Mouse (Mus musculus) midbrain, embryonic 11.5 days (tissue): ENCODE measurements at regions not wholly inside any gene's neighbourhood (a gene's known extent, or its start where the extent isn't known, plus 50 kb on each side); places are given as distances from the start of the nearest gene placed in this dataset.

Experiments
- ATAC-seq: fragments of 200-750 bp; cut with Nextera tagmentation; 2 replicates; pipeline ENCODE4 v1.8.0; 2017; ENCODE audit warnings: moderate TSS enrichment, moderate library complexity; ENCODE audit not compliant: low FRiP score
- DNase-seq: peaks from one replicate; pipeline ENCODE4 v3.0.0; 2015; ENCODE audit warnings: low spot score; ENCODE audit errors: missing footprints
- H3K27ac ChIP-seq: fragments of 300-500 bp; sonication (generic); 2 replicates; pipeline ENCODE4 v1.5.1; 2014; ENCODE audit warnings: low read depth, low read length
- H3K27me3 ChIP-seq: fragments of 300-500 bp; sonication (generic); 2 replicates; pipeline ENCODE4 v1.6.1; 2014; ENCODE audit warnings: mild to moderate bottlenecking, low read length, moderate library complexity, mixed read lengths; ENCODE audit not compliant: control insufficient read depth, insufficient read depth
- H3K36me3 ChIP-seq: fragments of 300-500 bp; sonication (generic); 2 replicates; pipeline ENCODE4 v1.6.1; 2014; ENCODE audit warnings: mild to moderate bottlenecking, low read length, moderate library complexity, mixed read lengths; ENCODE audit not compliant: control insufficient read depth, insufficient read depth
- H3K4me1 ChIP-seq: fragments of 300-500 bp; sonication (generic); 2 replicates; pipeline ENCODE4 v1.6.1; 2014; ENCODE audit warnings: low read length; ENCODE audit not compliant: control insufficient read depth, insufficient read depth
- H3K4me2 ChIP-seq: fragments of 300-500 bp; sonication (generic); 2 replicates; pipeline ENCODE4 v1.6.1; 2014; ENCODE audit warnings: mild to moderate bottlenecking, moderate library complexity
- H3K4me3 ChIP-seq: fragments of 300-500 bp; sonication (generic); 2 replicates; pipeline ENCODE4 v1.5.1; 2014; ENCODE audit warnings: low read depth, low read length
- H3K9ac ChIP-seq: fragments of 300-500 bp; sonication (generic); 2 replicates; pipeline ENCODE4 v1.6.1; 2014; ENCODE audit warnings: low read length
- H3K9me3 ChIP-seq: fragments of 300-500 bp; sonication (generic); 2 replicates; pipeline ENCODE4 v1.6.1; 2016; ENCODE audit warnings: low read length; ENCODE audit not compliant: control insufficient read depth
- WGBS: fragments of 180-500 bp; shearing (Covaris S2); extraction: QIAGEN DNeasy Blood & Tissue Kit; methylation state at CpG from one replicate; pipeline ENCODE4 v1.1.7; 2014; 5-methylcytosine and 5-hydroxymethylcytosine counted together

DNA sequence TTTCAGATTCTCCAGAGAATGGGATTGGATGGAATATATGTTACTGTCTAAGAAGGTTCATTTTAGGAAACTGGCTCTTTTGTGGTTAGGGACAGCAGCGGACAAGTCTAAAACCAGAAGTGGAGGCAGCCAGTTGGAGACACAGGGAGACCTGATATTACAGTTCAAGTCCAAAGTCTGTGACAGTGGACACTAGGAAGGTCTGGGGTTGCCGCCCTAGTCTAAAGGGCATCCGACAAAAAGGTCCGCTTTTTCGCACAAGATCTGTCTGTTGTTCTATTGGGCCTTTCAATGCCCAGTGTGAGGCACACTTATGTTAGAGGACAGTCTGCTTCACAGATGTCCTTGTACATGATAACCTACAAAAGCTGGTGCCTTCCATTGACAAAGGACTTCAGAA, 152.9 kb upstream of the Mpped2 start:
- H3K4me1 ChIP-seq, result no peaks in the 10 kb centered on the region
- WGBS, result 97% methylated on average over 5 of the region's 5 CpGs
- H3K4me2 ChIP-seq, result no peak overlapping the region
- no peak overlapping the region for H3K27ac ChIP-seq
- DNase-seq (no peak), ATAC-seq (no peak)
- H3K4me3 ChIP-seq, result no peak overlapping the region
- no peaks in the 10 kb centered on the region for H3K9me3 ChIP-seq
- no peak overlapping the region for H3K9ac ChIP-seq
- H3K36me3 ChIP-seq, result no peaks in the 10 kb centered on the region
- no peaks in the 10 kb centered on the region for H3K27me3 ChIP-seq

DNA sequence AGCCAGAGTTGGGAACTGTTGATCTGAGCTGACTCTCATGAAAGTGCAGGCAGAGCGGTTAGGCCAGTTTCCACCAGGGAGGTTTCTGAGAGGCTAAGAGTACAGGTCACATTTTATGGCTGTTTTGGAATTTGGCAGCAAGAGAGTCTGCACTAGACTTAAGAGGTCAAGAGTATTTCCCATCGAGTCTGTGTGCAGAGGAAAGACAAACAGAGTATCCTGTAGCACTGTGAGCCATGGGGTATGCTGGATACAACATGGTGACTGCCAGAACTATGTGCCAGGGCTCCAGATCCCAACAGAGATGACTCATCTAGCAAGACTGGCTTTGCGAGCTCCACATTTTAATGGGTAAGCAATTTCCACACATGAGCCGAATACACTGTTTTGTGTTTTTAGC, 146.0 kb upstream of the Mpped2 start:
- DNase-seq, result no peak
- Histone ChIP-seq H3K4me1 (no peaks in the 10 kb centered on the region), H3K9me3 (no peaks in the 10 kb centered on the region), H3K27ac (no peak overlapping the region), H3K27me3 (no peaks in the 10 kb centered on the region), H3K9ac (no peak overlapping the region), H3K4me2 (no peak overlapping the region), H3K36me3 (no peaks in the 10 kb centered on the region), H3K4me3 (no peak overlapping the region)
- ATAC-seq, result no peak
- 81% methylated on average over 4 of the region's 4 CpGs for WGBS

DNA sequence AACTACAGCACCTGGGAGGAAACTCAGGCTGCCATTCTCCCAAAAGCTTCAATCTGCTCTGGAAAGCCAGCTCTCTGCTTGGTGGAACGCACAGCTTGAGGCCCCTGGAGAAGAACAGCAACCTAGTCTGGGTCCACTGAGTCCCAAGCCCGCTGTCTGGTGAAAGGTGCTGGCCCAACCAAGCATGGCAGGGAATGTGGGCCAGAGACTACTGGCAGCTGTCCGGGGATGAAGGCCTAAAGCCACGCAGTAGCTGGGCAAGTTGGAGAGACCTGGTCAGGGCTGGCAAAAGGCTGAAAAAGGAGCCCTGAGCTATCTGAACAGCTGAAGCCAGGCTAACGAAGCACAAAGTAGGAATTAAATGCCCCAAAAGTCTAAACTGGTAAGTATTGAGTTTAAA, 139.4 kb upstream of the Mpped2 start:
- DNase-seq, result no peak
- H3K4me3 ChIP-seq, result no peak overlapping the region
- no peaks in the 10 kb centered on the region for H3K27me3 ChIP-seq
- ATAC-seq, result no peak
- no peaks in the 10 kb centered on the region for H3K36me3 ChIP-seq
- no peak overlapping the region for H3K4me2 ChIP-seq
- H3K9me3 ChIP-seq, result no peaks in the 10 kb centered on the region
- H3K27ac ChIP-seq, result no peak overlapping the region
- WGBS, result 65% methylated on average over 5 of the region's 5 CpGs
- no peak overlapping the region for H3K9ac ChIP-seq
- no peaks in the 10 kb centered on the region for H3K4me1 ChIP-seq

DNA sequence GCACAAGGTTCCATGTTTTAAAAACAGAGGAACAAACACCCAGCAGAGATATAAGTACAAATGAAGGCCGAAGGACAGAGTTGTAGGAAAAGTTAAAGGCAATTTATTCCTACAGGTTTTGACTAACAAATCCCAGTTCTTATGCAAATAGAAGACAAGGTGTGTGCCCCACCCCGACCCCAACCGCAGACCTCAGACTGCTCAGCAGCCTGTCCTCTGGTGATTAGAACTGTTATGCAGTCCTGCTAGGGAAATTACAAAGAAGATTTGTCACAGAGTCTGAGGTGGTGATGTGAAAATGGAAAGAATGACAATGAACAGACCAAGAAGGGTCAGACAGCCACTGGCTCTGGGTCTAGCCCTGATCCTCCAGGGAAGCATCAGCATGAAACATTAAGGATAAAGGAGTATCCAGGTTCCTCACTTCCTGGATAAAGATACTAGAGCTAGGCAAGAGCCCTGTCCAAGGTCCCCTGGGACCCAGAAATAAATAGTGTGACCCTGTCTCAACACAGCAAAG, 131.4 kb upstream of the Mpped2 start:
- DNase-seq (no peak), ATAC-seq (no peak)
- WGBS, result 70% methylated on average over 3 of the region's 3 CpGs
- no peak overlapping the region for H3K9ac ChIP-seq
- no peak overlapping the region for H3K27ac ChIP-seq
- no peak overlapping the region for H3K4me2 ChIP-seq
- no peak overlapping the region for H3K4me3 ChIP-seq
- no peaks in the 10 kb centered on the region for H3K36me3 ChIP-seq
- no peaks in the 10 kb centered on the region for H3K27me3 ChIP-seq
- no peaks in the 10 kb centered on the region for H3K4me1 ChIP-seq
- H3K9me3 ChIP-seq, result no peaks in the 10 kb centered on the region

DNA sequence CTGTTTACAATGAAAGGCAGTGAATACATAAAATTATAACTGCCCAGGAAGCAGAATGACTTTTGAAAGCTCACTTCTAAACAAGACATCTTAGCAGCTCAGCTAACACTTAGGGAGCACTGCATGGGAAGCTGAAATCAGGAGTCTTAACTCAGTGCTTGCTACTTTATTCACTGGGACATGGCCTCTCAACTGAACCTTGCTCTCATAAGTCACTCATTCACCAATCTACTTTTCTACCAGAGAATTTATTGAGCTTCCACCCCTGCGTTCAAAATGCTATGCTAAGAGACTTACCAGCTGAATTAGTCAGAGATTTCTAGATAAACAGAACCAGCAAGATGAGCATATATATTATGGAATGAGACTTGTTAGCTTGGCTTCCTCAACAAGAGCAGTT, 122.8 kb upstream of the Mpped2 start:
- 100% methylated on average over 1 of the region's 1 CpGs for WGBS
- Histone ChIP-seq H3K36me3 (no peaks in the 10 kb centered on the region), H3K27me3 (no peaks in the 10 kb centered on the region), H3K9me3 (no peaks in the 10 kb centered on the region), H3K4me3 (no peak overlapping the region), H3K27ac (no peak overlapping the region), H3K4me2 (no peak overlapping the region), H3K9ac (no peak overlapping the region), H3K4me1 (no peaks in the 10 kb centered on the region)
- ATAC-seq (no peak), DNase-seq (no peak)

DNA sequence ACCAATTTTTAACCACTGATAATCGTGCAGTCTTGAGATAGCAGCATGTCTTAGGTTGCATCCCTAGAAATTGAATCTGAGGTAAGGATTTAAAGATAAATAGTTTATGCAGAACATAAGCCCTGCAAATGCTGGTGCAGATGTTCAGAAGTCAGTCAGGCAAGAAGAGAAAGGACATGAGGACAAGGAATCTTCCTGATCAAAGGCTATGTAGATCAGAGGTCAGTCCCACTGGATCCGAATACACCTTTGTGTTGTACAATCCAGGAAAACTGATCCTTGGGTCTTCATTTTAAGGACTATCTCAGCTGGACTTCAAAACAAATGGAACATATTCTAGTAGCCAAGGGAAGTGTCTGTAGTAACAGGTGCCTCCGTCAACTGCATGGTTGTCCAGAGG, 121.7 kb upstream of the Mpped2 start:
- no peaks in the 10 kb centered on the region for H3K27me3 ChIP-seq
- no peak overlapping the region for H3K27ac ChIP-seq
- no peak overlapping the region for H3K9ac ChIP-seq
- no peak for ATAC-seq
- H3K4me1 ChIP-seq, result no peaks in the 10 kb centered on the region
- H3K4me2 ChIP-seq, result no peak overlapping the region
- H3K4me3 ChIP-seq, result no peak overlapping the region
- DNase-seq, result no peak
- no peaks in the 10 kb centered on the region for H3K36me3 ChIP-seq
- H3K9me3 ChIP-seq, result no peaks in the 10 kb centered on the region
- WGBS, result 87% methylated on average over 3 of the region's 3 CpGs

DNA sequence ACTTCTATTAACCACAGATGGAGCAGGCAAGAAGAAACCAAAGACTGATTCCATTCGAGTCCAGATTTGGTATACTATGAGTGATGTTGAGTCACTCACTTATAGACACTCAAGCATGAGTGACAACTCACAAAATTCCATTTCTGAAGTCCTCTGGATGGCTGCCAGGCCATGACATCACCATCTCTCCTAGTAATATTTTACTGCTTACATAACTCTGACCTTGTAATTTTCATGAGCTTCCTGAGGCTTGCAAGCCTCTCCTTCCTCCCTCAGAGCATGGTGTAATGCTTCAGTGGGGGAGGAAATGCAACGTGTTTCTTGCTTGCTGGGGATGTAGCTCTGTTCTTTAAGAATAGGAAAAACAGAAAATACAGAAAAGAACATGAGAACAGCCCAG, 121.2 kb upstream of the Mpped2 start:
- no peaks in the 10 kb centered on the region for H3K36me3 ChIP-seq
- no peaks in the 10 kb centered on the region for H3K4me1 ChIP-seq
- H3K9me3 ChIP-seq, result no peaks in the 10 kb centered on the region
- H3K27me3 ChIP-seq, result no peaks in the 10 kb centered on the region
- ATAC-seq (no peak), DNase-seq (no peak)
- H3K9ac ChIP-seq, result no peak overlapping the region
- H3K4me2 ChIP-seq, result no peak overlapping the region
- WGBS, result 84% methylated on average over 2 of the region's 2 CpGs
- H3K4me3 ChIP-seq, result no peak overlapping the region
- no peak overlapping the region for H3K27ac ChIP-seq

DNA sequence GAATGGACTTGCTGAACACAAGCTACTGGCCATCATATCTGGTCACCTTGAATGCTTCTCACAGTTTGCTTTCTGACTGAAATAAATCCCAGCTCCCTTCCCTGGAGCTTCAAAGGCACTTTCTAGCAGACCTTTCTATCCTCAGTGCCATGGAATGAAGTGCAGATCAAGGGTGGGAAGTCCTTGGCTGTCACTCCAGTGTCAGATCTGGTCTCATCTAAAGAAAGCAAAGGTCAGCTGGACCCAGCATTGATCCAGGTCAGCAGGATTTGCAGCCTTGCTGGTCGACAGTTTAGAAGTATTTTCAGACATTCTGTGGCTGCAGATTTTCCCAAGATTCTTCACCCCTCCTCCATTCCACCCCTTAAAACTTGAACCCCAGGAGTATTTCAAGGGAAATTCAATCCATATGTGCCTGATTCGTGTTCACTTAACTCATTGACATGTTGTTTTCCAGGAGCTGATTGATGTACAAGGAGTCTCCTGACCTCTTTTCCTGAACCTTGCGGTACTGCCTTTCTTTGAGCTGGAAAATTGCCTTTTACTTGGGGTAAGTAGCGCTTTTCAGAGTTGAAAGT, 116.2 kb upstream of the Mpped2 start:
- Histone ChIP-seq H3K4me3 (no peak overlapping the region), H3K27me3 (no peaks in the 10 kb centered on the region), H3K9ac (no peak overlapping the region), H3K27ac (no peak overlapping the region), H3K36me3 (no peaks in the 10 kb centered on the region), H3K4me2 (no peak overlapping the region), H3K4me1 (no peaks in the 10 kb centered on the region), H3K9me3 (no peaks in the 10 kb centered on the region)
- DNase-seq (no peak), ATAC-seq (no peak)
- WGBS, result 67% methylated on average over 4 of the region's 4 CpGs

DNA sequence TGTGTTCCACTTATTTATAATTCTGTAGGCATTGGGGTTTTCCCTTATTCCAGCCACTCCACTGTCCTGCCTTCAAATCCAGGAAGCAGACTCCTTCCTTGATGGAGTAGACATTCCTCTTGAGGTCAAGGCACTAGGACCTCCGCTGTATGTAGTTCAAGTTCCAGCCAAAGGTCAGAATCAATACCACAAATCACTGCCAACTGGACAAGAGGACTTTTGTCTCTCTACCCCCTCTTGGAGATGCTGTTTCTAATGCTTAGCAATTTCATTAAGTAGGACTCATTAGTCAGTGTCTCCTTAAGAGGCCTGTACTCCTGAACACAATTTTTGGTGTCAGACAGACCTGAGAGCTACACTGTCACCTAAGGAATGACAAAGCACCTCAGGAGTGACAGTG, 115.0 kb upstream of the Mpped2 start:
- H3K9ac ChIP-seq, result no peak overlapping the region
- no peak for DNase-seq
- H3K4me1 ChIP-seq, result no peaks in the 10 kb centered on the region
- no peaks in the 10 kb centered on the region for H3K27me3 ChIP-seq
- no peak overlapping the region for H3K4me3 ChIP-seq
- H3K4me2 ChIP-seq, result no peak overlapping the region
- no peak for ATAC-seq
- no peaks in the 10 kb centered on the region for H3K36me3 ChIP-seq
- 79% methylated on average over 1 of the region's 1 CpGs for WGBS
- no peaks in the 10 kb centered on the region for H3K9me3 ChIP-seq
- H3K27ac ChIP-seq, result no peak overlapping the region

DNA sequence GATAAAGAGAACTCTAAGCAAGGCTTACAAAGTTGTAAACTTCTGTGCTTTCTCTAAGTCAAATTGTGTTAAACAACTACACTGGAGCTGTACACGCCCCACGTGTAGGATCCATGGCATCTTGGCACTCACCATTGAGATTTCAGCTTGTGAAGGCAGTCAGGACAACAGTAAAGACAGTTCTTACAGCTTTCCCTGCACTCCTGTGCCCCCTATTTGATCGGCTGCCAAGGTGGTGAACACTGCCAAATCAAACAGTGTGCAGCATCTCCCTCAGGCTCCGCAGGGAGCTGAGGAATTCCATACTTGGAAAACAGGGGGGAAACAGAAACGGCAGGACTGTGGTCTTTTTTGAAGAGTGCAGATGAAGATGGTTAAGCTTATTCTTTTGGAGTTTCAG, 112.4 kb upstream of the Mpped2 start:
- DNase-seq (no peak), ATAC-seq (no peak)
- Histone ChIP-seq H3K9me3 (no peaks in the 10 kb centered on the region), H3K27me3 (no peaks in the 10 kb centered on the region), H3K4me3 (no peak overlapping the region), H3K27ac (no peak overlapping the region), H3K4me2 (no peak overlapping the region), H3K4me1 (no peaks in the 10 kb centered on the region), H3K9ac (no peak overlapping the region), H3K36me3 (no peaks in the 10 kb centered on the region)
- WGBS, result 74% methylated on average over 5 of the region's 5 CpGs
